Mouse (Mus musculus) ES-E14 (cell line): ENCODE data around the gene Sp1. TPM values are rescaled to one million over a fixed set of nuclear protein-coding genes. Genes with fewer than 3 reads are reported as not detected.

Source experiments
- DNase-seq: peaks from one replicate; pipeline ENCODE4 v3.0.0-alpha.2; 2013; ENCODE audit warnings: low read depth, low spot score
- H3K27ac ChIP-seq: 2 replicates; pipeline ENCODE4 v1.5.1; 2012; ENCODE audit warnings: low read depth, mild to moderate bottlenecking, low read length, moderate library complexity, mixed read lengths; ENCODE audit not compliant: poor library complexity, insufficient read depth, severe bottlenecking
- H3K36me3 ChIP-seq: 2 replicates; pipeline ENCODE4 v1.6.1; 2012; ENCODE audit warnings: mild to moderate bottlenecking, low read length, moderate library complexity, mixed read lengths; ENCODE audit not compliant: control insufficient read depth, poor library complexity, insufficient read depth, severe bottlenecking
- H3K4me1 ChIP-seq, 2 experiments: fragments of 150-350 bp in 1 of 2; sonication (generic) in 1 of 2; 2 replicates each; pipeline ENCODE4 v1.6.1; 2012; ENCODE audit warnings: low read length in 2 of 2, mild to moderate bottlenecking in 1 of 2, mixed read lengths in 1 of 2; ENCODE audit not compliant: control insufficient read depth in 2 of 2, insufficient read depth in 2 of 2, poor library complexity in 1 of 2
- H3K4me3 ChIP-seq, 2 experiments: fragments of 150-350 bp in 1 of 2; sonication (generic) in 1 of 2; 2 replicates each; pipeline ENCODE4 v1.5.1; 2012; ENCODE audit warnings: low read length in 2 of 2, low read depth in 1 of 2, mild to moderate bottlenecking in 1 of 2, mixed read lengths in 1 of 2; ENCODE audit not compliant: insufficient read depth in 1 of 2, poor library complexity in 1 of 2, severe bottlenecking in 1 of 2
- H3K9ac ChIP-seq: 2 replicates; pipeline ENCODE4 v1.6.1; 2012; ENCODE audit warnings: low read depth, mild to moderate bottlenecking, low read length, mixed read lengths; ENCODE audit not compliant: poor library complexity, insufficient read depth, severe bottlenecking
- H3K9me3 ChIP-seq: fragments of 150-350 bp; sonication (generic); 2 replicates; pipeline ENCODE4 v1.6.1; 2012; ENCODE audit warnings: low read depth, mild to moderate bottlenecking, low read length; ENCODE audit not compliant: control insufficient read depth, insufficient read depth
- CHD2 ChIP-seq: IDR thresholded peaks from 2 replicates; pipeline ENCODE4 v1.6.1; 2014; ENCODE audit warnings: mild to moderate bottlenecking, low read depth, low read length, inconsistent platforms
- HCFC1 ChIP-seq: IDR thresholded peaks from 2 replicates; pipeline ENCODE4 v1.6.1; 2012; ENCODE audit warnings: low read length, inconsistent platforms, borderline replicate concordance; ENCODE audit not compliant: insufficient read depth
- MAFK ChIP-seq: IDR thresholded peaks from 2 replicates; pipeline ENCODE4 v1.6.1; 2014; ENCODE audit warnings: mild to moderate bottlenecking, low read depth, low read length, inconsistent platforms; ENCODE audit not compliant: insufficient read depth
- ZC3H11A ChIP-seq: IDR thresholded peaks from 2 replicates; pipeline ENCODE4 v1.6.1; 2012; ENCODE audit warnings: low read depth, mild to moderate bottlenecking, inconsistent platforms, low read length, borderline replicate concordance
- ZNF384 ChIP-seq: IDR thresholded peaks from 2 replicates; pipeline ENCODE4 v1.6.1; 2012; ENCODE audit warnings: low read depth, low read length, inconsistent platforms
- in situ Hi-C, 2 experiments: fragments of 600-800 bp; cut with MboI; formaldehyde crosslinking; loops; one replicate each; pipeline ENCODE4 v1.15.1; 2025; ENCODE audit warnings: low sequenced_read_pairs in 2 of 2, inconsistent platforms in 1 of 2; ENCODE audit not compliant: unreplicated experiment in 2 of 2
- total RNA-seq: library from RNA; depleted of rRNA; stranded (reverse); fragments of 300-350 nt; gene quantifications from 2 replicates; pipeline ENCODE4 v1.2.3, GENCODE M21; 2012

The Sp1 gene
- total RNA-seq, 1 experiment: 93.4 TPM

- Histone ChIP-seq H3K27ac (peak overlapping the region; percentile 100), H3K4me3 (peak overlapping the region; percentile 81 to 95), H3K9me3 (no peaks in the 10 kb centered on the region), H3K9ac (peak overlapping the region; percentile 86), H3K4me1 (peaks cover 7 to 14% of the 10 kb centered on the region in 2 experiments; a peak in 3 of 4 replicates), H3K36me3 (peaks cover 22% of the 10 kb centered on the region)
- in situ Hi-C loops: no loop called here
- TF ChIP-seq MAFK (no peak), HCFC1 (no peak), ZNF384 (peak; percentile 66)
- DNase-seq: no peak
Observed at GRCm38 (mm10) chr15:102406912-102407580, 1.1 kb downstream of the Sp1 start.

- peaks cover 4 to 13% of the 10 kb centered on the region in 2 experiments; a peak in 3 of 4 replicates for H3K4me1 ChIP-seq
- H3K36me3 ChIP-seq: peaks cover 22% of the 10 kb centered on the region
- no peak overlapping the region for H3K27ac ChIP-seq
- no peak overlapping the region for H3K4me3 ChIP-seq
- TF ChIP-seq ZC3H11A (no peak), CHD2 (no peak), HCFC1 (no peak), MAFK (no peak), ZNF384 (no peak)
- no peak overlapping the region for H3K9ac ChIP-seq
- in situ Hi-C loops: no loop called here
- no peaks in the 10 kb centered on the region for H3K9me3 ChIP-seq
- DNase-seq: no peak
Observed at GRCm38 (mm10) chr15:102407681-102408557, 2.0 kb downstream of the Sp1 start.

- Histone ChIP-seq H3K36me3 (peaks cover 24% of the 10 kb centered on the region), H3K4me1 (peaks cover 4 to 13% of the 10 kb centered on the region in 2 experiments; a peak in 3 of 4 replicates), H3K4me3 (no peak overlapping the region), H3K9me3 (no peaks in the 10 kb centered on the region), H3K27ac (no peak overlapping the region), H3K9ac (no peak overlapping the region)
- TF ChIP-seq ZNF384: no peak
- no peak for TF ChIP-seq CHD2
- TF ChIP-seq MAFK: no peak
- no peak for TF ChIP-seq ZC3H11A
- TF ChIP-seq HCFC1: no peak
- DNase-seq: no peak
- in situ Hi-C loops: no loop called here
Observed at GRCm38 (mm10) chr15:102408558-102409130, 2.7 kb downstream of the Sp1 start.

DNA sequence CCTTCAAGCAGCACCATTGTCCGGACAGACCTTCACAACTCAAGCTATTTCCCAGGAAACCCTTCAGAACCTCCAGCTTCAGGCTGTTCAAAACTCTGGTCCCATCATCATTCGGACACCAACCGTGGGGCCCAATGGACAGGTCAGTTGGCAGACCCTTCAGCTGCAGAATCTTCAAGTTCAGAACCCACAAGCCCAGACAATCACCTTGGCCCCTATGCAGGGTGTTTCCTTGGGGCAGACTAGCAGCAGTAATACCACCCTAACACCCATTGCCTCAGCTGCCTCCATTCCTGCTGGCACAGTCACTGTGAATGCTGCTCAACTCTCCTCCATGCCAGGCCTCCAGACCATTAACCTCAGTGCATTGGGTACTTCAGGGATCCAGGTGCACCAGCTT lies 3.3 kb downstream of the Sp1 start:
- Histone ChIP-seq H3K36me3 (peaks cover 24% of the 10 kb centered on the region), H3K4me3 (0 out of 4 replicates have a peak overlapping the region, but pooled peaks of 1 of the 2 experiments have one; percentile 0)
- in situ Hi-C loops: no loop called here

More for the DNA sequence above, 3.3 kb downstream of the Sp1 start:
- DNase-seq: no peak
- Histone ChIP-seq H3K27ac (no peak overlapping the region), H3K9me3 (no peaks in the 10 kb centered on the region), H3K9ac (no peak overlapping the region), H3K4me1 (peaks cover 4 to 16% of the 10 kb centered on the region in 2 experiments; a peak in 3 of 4 replicates)
- TF ChIP-seq MAFK (no peak), CHD2 (no peak), ZNF384 (no peak), ZC3H11A (no peak), HCFC1 (no peak)
